Mouse (Mus musculus): ENCODE results near the gene Spdl1.

DNA sequence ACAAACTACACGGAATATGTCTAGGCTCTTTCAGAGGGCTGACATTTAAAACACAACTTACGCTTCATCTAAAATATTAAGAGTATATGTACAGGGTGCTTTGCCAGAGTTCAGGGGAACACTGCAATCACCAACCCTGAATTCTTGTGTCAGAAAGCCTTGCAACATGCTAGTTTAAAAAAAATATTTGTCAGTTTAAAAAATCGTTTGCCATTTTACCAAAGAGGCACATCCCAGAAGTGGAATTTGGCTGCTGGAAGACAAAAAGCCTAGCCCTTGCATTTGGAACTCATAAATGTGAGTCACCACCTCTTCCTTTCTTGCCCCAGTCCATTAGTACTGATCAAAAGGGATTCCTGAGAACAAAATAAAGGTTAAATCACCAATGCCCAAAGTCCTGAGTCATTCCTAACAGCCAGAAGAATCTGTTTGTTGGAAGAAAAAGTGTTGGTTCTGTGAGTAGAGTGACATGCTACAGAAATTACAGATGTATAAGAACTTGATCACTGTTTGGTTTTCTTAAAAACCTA lies 32.4 kb upstream of the Spdl1 start:
- TF ChIP-seq POLR2A (IDR thresholded peaks at IDR 0.05; ENCODE audit: low read depth, low read length) (no peak), CTCF (IDR thresholded peaks at IDR 0.05; ENCODE audit: borderline replicate concordance, insufficient read depth, low read length) (no peak)

All from embryonic fibroblast, embryonic 13.5 days (primary cell).